Mouse (Mus musculus) stomach, embryonic 16.5 days (tissue): Measurements from ENCODE around the gene Afap1l2. TPM values are rescaled to one million over a fixed set of nuclear protein-coding genes. Genes with fewer than 3 reads are reported as not detected.

Experiments used
- ATAC-seq: fragments of 200-750 bp; cut with Nextera tagmentation; 2 replicates; pipeline ENCODE4 v1.8.0; 2017; ENCODE audit warnings: moderate number of reproducible peaks, moderate TSS enrichment; ENCODE audit not compliant: insufficient read depth, low FRiP score
- H3K27ac ChIP-seq: fragments of 300-500 bp; sonication (generic); 2 replicates; pipeline ENCODE4 v1.5.1; 2014; ENCODE audit warnings: low read length
- H3K27me3 ChIP-seq: fragments of 300-500 bp; sonication (generic); 2 replicates; pipeline ENCODE4 v1.6.1; 2014; ENCODE audit warnings: low read length, control low read depth, mixed read lengths; ENCODE audit not compliant: control insufficient read depth, insufficient read depth
- H3K36me3 ChIP-seq: fragments of 300-500 bp; sonication (generic); 2 replicates; pipeline ENCODE4 v1.6.1; 2014; ENCODE audit warnings: low read length; ENCODE audit not compliant: control insufficient read depth, insufficient read depth
- H3K4me1 ChIP-seq: fragments of 300-500 bp; sonication (generic); 2 replicates; pipeline ENCODE4 v1.6.1; 2014; ENCODE audit warnings: low read length, control low read depth, mixed read lengths; ENCODE audit not compliant: control insufficient read depth, insufficient read depth
- H3K4me2 ChIP-seq: fragments of 300-500 bp; sonication (generic); 2 replicates; pipeline ENCODE4 v1.6.1; 2014; ENCODE audit warnings: low read depth, low read length, mixed read lengths
- H3K4me3 ChIP-seq: fragments of 300-500 bp; sonication (generic); replicated peaks from 2 replicates; pipeline ENCODE4 v1.5.1; 2014; ENCODE audit warnings: mild to moderate bottlenecking, low read length
- H3K9ac ChIP-seq: fragments of 300-500 bp; sonication (generic); 2 replicates; pipeline ENCODE4 v1.6.1; 2014; ENCODE audit warnings: low read length
- H3K9me3 ChIP-seq: fragments of 300-500 bp; sonication (generic); replicated peaks from 2 replicates; pipeline ENCODE4 v1.6.1; 2016; ENCODE audit warnings: low read length, control low read depth; ENCODE audit not compliant: control insufficient read depth
- WGBS: fragments of 180-500 bp; shearing (Covaris S2); extraction: QIAGEN DNeasy Blood & Tissue Kit; methylation state at CpG from one replicate; pipeline ENCODE4 v1.1.7; 2014; 5-methylcytosine and 5-hydroxymethylcytosine counted together
- polyA plus RNA-seq: library from polyadenylated mRNA; unstranded; fragments of >200 nt; fragmentation: Nextera tagmentation; extraction: Ambion mirVana; gene quantifications from 2 replicates; pipeline ENCODE4 v1.2.1, GENCODE M21; 2015

The Afap1l2 gene
- 23.1 and 23.9 TPM in 2 replicates for polyA plus RNA-seq

- 3% methylated on average over 68 of the region's 68 CpGs for WGBS
- ATAC-seq: peak; percentile 84; the same call in 1 of the 2 replicates
Measured at GRCm38 (mm10) chr19:57007781-57008710, at the start of gene Afap1l2. TSS of gene Afap1l2 (minus strand) at chr19:57008228.

DNA sequence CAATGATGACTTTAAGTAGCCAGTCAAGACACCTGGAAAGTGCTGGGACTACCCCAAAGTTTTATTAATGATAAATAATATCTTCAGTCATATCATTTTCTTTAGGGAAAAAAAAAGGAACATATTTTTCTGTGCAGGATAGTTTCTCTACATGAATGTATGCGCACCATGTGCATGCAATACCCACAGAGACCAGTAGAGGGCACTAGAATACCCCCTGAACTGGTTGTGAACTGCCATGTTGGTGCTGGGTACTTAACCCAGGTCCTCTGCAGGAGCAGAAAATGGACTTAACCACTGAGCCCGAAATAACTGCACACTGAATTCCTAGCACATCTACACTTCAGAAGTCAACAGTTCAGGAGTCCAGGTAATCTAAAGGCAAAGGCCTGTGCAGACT, 49.5 kb upstream of the Afap1l2 start:
- 98% methylated on average over 2 of the region's 2 CpGs for WGBS

More at GRCm38 (mm10) chr19:57007781-57008710, at the start of gene Afap1l2:
- H3K4me3 ChIP-seq: peak within 1 kb of the TSS; percentile 64
- peak within 1 kb of the TSS; percentile 89 for H3K4me2 ChIP-seq
- H3K9ac ChIP-seq: peak within 1 kb of the TSS; percentile 75
- H3K4me1 ChIP-seq: peaks cover 12% of the 10 kb centered on the region
- no peaks in the 10 kb centered on the region for H3K27me3 ChIP-seq
- no peaks in the 10 kb centered on the region for H3K9me3 ChIP-seq
- H3K36me3 ChIP-seq: no peaks in the 10 kb centered on the region
- H3K27ac ChIP-seq: peak within 1 kb of the TSS; percentile 46; the same call in 1 of the 2 replicates

DNA sequence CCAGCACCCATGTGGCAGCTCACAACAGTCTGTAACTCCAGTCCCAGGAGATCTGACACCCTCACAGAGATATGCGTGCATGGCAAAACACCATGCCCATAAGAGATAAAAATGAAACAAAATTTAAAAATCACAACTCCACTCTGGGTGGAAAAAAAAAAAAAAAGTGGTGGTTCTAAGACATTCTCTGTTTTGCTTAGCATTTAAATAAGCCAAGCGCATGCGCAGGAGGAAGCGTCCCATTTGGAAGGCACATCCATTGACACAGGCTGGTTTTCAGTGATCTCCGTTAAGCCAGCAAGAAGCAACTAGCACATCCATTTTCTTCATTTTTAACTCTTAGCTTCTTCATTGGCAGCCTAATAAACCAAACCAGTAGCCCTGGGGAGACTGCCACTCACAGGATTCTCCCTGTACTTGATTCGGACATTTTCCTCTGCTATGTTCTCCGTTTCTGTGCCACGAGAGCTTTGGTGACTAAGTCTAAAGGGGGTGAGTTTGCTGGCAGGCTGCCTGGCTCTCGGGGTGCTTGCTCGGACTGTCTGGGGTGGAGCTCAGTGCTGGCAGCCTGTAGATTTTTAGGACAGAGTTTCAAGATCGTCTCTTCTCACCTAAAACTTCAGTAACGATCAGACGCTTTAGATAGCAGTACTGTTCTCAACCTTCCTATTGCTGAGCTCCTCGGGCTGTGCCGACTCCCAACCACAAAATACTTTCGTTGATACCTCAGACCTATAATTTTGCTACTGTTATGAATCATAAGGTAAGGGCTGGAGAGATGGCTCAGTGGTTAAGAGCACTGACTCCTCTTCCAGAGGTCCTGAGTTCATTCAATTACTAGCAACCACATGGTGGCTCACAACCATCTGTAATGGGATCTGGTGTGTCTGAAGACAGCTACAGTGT, 47.4 kb upstream of the Afap1l2 start:
- WGBS: 83% methylated on average over 16 of the region's 16 CpGs
- H3K36me3 ChIP-seq: peaks cover 6% of the 10 kb centered on the region
- no peak overlapping the region for H3K9ac ChIP-seq
- H3K9me3 ChIP-seq: peaks cover 4% of the 10 kb centered on the region; the same call in 1 of the 2 replicates
- H3K27ac ChIP-seq: no peak overlapping the region
- no peak for ATAC-seq
- no peaks in the 10 kb centered on the region for H3K27me3 ChIP-seq
- no peaks in the 10 kb centered on the region for H3K4me1 ChIP-seq
- no peak overlapping the region for H3K4me2 ChIP-seq
- H3K4me3 ChIP-seq: no peak overlapping the region

More for the DNA sequence above, 49.5 kb upstream of the Afap1l2 start:
- H3K4me3 ChIP-seq: no peak overlapping the region
- H3K9ac ChIP-seq: no peak overlapping the region
- peaks cover 6% of the 10 kb centered on the region for H3K36me3 ChIP-seq
- H3K9me3 ChIP-seq: peaks cover 4% of the 10 kb centered on the region; the same call in 1 of the 2 replicates
- ATAC-seq: no peak
- no peak overlapping the region for H3K4me2 ChIP-seq
- no peaks in the 10 kb centered on the region for H3K27me3 ChIP-seq
- no peak overlapping the region for H3K27ac ChIP-seq
- H3K4me1 ChIP-seq: no peaks in the 10 kb centered on the region

GRCm38 (mm10) chr19:57052959-57053358, 44.9 kb upstream of the Afap1l2 start:
- H3K4me2 ChIP-seq: no peak overlapping the region
- 78% methylated on average over 8 of the region's 8 CpGs for WGBS
- no peaks in the 10 kb centered on the region for H3K27me3 ChIP-seq
- H3K36me3 ChIP-seq: peaks cover 5% of the 10 kb centered on the region
- H3K9me3 ChIP-seq: peaks cover 4% of the 10 kb centered on the region; the same call in 1 of the 2 replicates
- ATAC-seq: no peak
- H3K4me3 ChIP-seq: no peak overlapping the region
- no peak overlapping the region for H3K9ac ChIP-seq
- H3K27ac ChIP-seq: no peak overlapping the region
- H3K4me1 ChIP-seq: 0 out of 2 replicates have a peak, but pooled peaks cover 1% of the 10 kb centered on the region

DNA sequence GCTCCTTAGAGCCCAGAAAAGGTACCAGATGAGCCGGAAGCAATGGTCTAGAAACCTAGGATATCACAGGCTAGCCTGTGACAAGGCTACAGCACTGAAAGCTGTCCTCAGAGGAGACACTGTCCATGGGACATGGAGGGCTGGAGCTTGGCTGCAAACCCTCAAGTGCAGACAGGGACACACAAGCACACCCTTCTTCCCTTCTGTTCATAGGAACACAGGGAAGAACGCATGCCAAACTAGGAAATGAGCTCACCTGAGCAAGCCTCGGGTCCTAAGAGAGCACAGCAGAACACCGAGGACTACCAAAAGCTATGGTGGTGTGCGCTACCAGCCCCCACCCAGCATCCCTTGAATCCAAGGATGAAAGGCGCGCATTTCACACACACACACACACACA, 44.0 kb upstream of the Afap1l2 start:
- no peak overlapping the region for H3K4me3 ChIP-seq
- no peak overlapping the region for H3K9ac ChIP-seq
- H3K9me3 ChIP-seq: no peaks in the 10 kb centered on the region
- H3K4me1 ChIP-seq: 0 out of 2 replicates have a peak, but pooled peaks cover 3% of the 10 kb centered on the region
- no peaks in the 10 kb centered on the region for H3K27me3 ChIP-seq
- ATAC-seq: no peak
- 0 out of 2 replicates have a peak, but pooled peaks cover under 1% of the 10 kb centered on the region for H3K36me3 ChIP-seq
- no peak overlapping the region for H3K4me2 ChIP-seq
- H3K27ac ChIP-seq: no peak overlapping the region
- WGBS: 92% methylated on average over 7 of the region's 7 CpGs

GRCm38 (mm10) chr19:57049592-57050090, 41.6 kb upstream of the Afap1l2 start:
- H3K27ac ChIP-seq: no peak overlapping the region
- no peak for ATAC-seq
- no peaks in the 10 kb centered on the region for H3K9me3 ChIP-seq
- H3K4me1 ChIP-seq: 0 out of 2 replicates have a peak, but pooled peaks cover 3% of the 10 kb centered on the region
- WGBS: 71% methylated on average over 16 of the region's 16 CpGs
- H3K4me3 ChIP-seq: no peak overlapping the region
- no peak overlapping the region for H3K9ac ChIP-seq
- no peaks in the 10 kb centered on the region for H3K27me3 ChIP-seq
- H3K36me3 ChIP-seq: 0 out of 2 replicates have a peak, but pooled peaks cover 4% of the 10 kb centered on the region
- H3K4me2 ChIP-seq: no peak overlapping the region

- WGBS: 69% methylated on average over 9 of the region's 9 CpGs
Measured at GRCm38 (mm10) chr19:57047671-57048320, 39.8 kb upstream of the Afap1l2 start.

DNA sequence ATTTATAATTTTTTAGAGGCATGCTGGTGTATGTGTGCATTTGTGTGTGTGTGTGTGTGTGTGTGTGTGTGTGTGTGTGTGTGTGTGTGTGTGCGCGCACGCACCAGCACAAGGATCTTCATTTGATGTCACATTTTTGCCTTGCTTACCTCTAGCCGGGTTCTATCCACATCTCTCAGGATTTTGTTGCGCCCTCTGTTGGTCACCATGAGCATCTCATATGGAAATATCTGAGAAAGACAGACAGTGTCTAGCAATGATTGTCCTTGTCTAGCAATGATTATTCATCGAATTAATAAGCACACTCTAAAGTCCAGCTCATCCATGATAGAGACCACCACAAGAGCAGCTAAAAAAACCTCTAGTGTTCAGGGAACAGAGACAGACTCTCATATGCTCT, 31.2 kb upstream of the Afap1l2 start:
- Histone ChIP-seq H3K4me2 (no peak overlapping the region), H3K9me3 (no peaks in the 10 kb centered on the region), H3K27me3 (no peaks in the 10 kb centered on the region), H3K4me1 (no peaks in the 10 kb centered on the region), H3K27ac (no peak overlapping the region), H3K4me3 (no peak overlapping the region), H3K36me3 (no peaks in the 10 kb centered on the region), H3K9ac (no peak overlapping the region)
- no peak for ATAC-seq
- WGBS: 63% methylated on average over 6 of the region's 6 CpGs

More at GRCm38 (mm10) chr19:57047671-57048320, 39.8 kb upstream of the Afap1l2 start:
- Histone ChIP-seq H3K27ac (no peak overlapping the region), H3K4me1 (0 out of 2 replicates have a peak, but pooled peaks cover 3% of the 10 kb centered on the region), H3K36me3 (0 out of 2 replicates have a peak, but pooled peaks cover 4% of the 10 kb centered on the region), H3K9ac (no peak overlapping the region), H3K4me3 (no peak overlapping the region), H3K9me3 (no peaks in the 10 kb centered on the region), H3K27me3 (no peaks in the 10 kb centered on the region), H3K4me2 (no peak overlapping the region)
- no peak for ATAC-seq
